Mouse (Mus musculus) midbrain, postnatal 0 days (tissue): ENCODE measurements at regions not wholly inside any gene's neighbourhood (a gene's known extent, or its start where the extent isn't known, plus 50 kb on each side); places are given as distances from the start of the nearest gene placed in this dataset.

Source experiments
- ATAC-seq: fragments of 200-750 bp; cut with Nextera tagmentation; 2 replicates; pipeline ENCODE4 v1.8.0; 2017; ENCODE audit warnings: moderate number of reproducible peaks, mild to moderate bottlenecking, moderate TSS enrichment, moderate library complexity; ENCODE audit not compliant: low FRiP score
- DNase-seq: peaks from one replicate; pipeline ENCODE4 v3.0.0-alpha.2; 2015; ENCODE audit warnings: low spot score
- H3K27ac ChIP-seq: fragments of 300-500 bp; sonication (generic); 2 replicates; pipeline ENCODE4 v1.5.1; 2014; ENCODE audit warnings: low read depth, mild to moderate bottlenecking, low read length, mixed read lengths
- H3K27me3 ChIP-seq: fragments of 300-500 bp; sonication (generic); 2 replicates; pipeline ENCODE4 v1.6.1; 2014; ENCODE audit warnings: low read length, control low read depth, mixed read lengths; ENCODE audit not compliant: insufficient read depth
- H3K36me3 ChIP-seq: fragments of 300-500 bp; sonication (generic); 2 replicates; pipeline ENCODE4 v1.6.1; 2014; ENCODE audit warnings: low read length, control low read depth, mixed read lengths; ENCODE audit not compliant: insufficient read depth
- H3K4me1 ChIP-seq: fragments of 300-500 bp; sonication (generic); 2 replicates; pipeline ENCODE4 v1.6.1; 2014; ENCODE audit warnings: mild to moderate bottlenecking, control low read depth, antibody characterized with exemption, low read length, mixed read lengths; ENCODE audit not compliant: insufficient read depth
- H3K4me2 ChIP-seq: fragments of 300-500 bp; sonication (generic); 2 replicates; pipeline ENCODE4 v1.6.1; 2014; ENCODE audit warnings: low read depth, mild to moderate bottlenecking, low read length, mixed read lengths; ENCODE audit not compliant: poor library complexity, severe bottlenecking
- H3K4me3 ChIP-seq: fragments of 300-500 bp; sonication (generic); 2 replicates; pipeline ENCODE4 v1.5.1; 2014; ENCODE audit warnings: low read depth, mild to moderate bottlenecking, low read length, moderate library complexity
- H3K9ac ChIP-seq: fragments of 300-500 bp; sonication (generic); replicated peaks from 2 replicates; pipeline ENCODE4 v1.6.1; 2014; ENCODE audit warnings: mild to moderate bottlenecking, low read length, moderate library complexity, mixed read lengths; ENCODE audit not compliant: poor library complexity, severe bottlenecking
- H3K9me3 ChIP-seq: fragments of 300-500 bp; sonication (generic); 2 replicates; pipeline ENCODE4 v1.6.1; 2016; ENCODE audit warnings: low read length, control low read depth
- CTCF ChIP-seq: IDR thresholded peaks from 2 replicates; pipeline ENCODE4 v1.5.1; 2016; ENCODE audit warnings: antibody characterized with exemption, mild to moderate bottlenecking
- WGBS: fragments of 180-500 bp; shearing (Covaris S2); extraction: QIAGEN DNeasy Blood & Tissue Kit; methylation state at CpG from one replicate; pipeline ENCODE4 v1.1.7; 2014; 5-methylcytosine and 5-hydroxymethylcytosine counted together

- Histone ChIP-seq H3K4me2 (no peak overlapping the region), H3K27me3 (no peaks in the 10 kb centered on the region), H3K27ac (no peak overlapping the region), H3K36me3 (no peaks in the 10 kb centered on the region), H3K9me3 (no peaks in the 10 kb centered on the region), H3K4me3 (no peak overlapping the region), H3K9ac (no peak overlapping the region), H3K4me1 (no peaks in the 10 kb centered on the region)
- ATAC-seq (no peak), DNase-seq (peak; percentile 37)
- no peak for TF ChIP-seq CTCF
- 13% methylated on average over 8 of the region's 8 CpGs for WGBS
Observed at GRCm38 (mm10) chr16:46592618-46593253, 94.4 kb upstream of the Nectin3 start.

- H3K27ac ChIP-seq = no peak overlapping the region
- 75% methylated on average over 1 of the region's 1 CpGs for WGBS
- ATAC-seq (no peak), DNase-seq (no peak)
- H3K4me3 ChIP-seq = no peak overlapping the region
- no peaks in the 10 kb centered on the region for H3K4me1 ChIP-seq
- TF ChIP-seq CTCF = no peak
- H3K36me3 ChIP-seq = no peaks in the 10 kb centered on the region
- H3K9me3 ChIP-seq = no peaks in the 10 kb centered on the region
- no peaks in the 10 kb centered on the region for H3K27me3 ChIP-seq
- no peak overlapping the region for H3K9ac ChIP-seq
- H3K4me2 ChIP-seq = no peak overlapping the region
Observed at GRCm38 (mm10) chr16:46587056-46587455, 88.7 kb upstream of the Nectin3 start.

- H3K27ac ChIP-seq = no peak overlapping the region
- H3K4me2 ChIP-seq = no peak overlapping the region
- H3K9ac ChIP-seq = no peak overlapping the region
- H3K36me3 ChIP-seq = no peaks in the 10 kb centered on the region
- TF ChIP-seq CTCF = no peak
- H3K4me3 ChIP-seq = no peak overlapping the region
- no peaks in the 10 kb centered on the region for H3K27me3 ChIP-seq
- no peak for ATAC-seq
- no peaks in the 10 kb centered on the region for H3K4me1 ChIP-seq
- peak; percentile 57 for DNase-seq
- no peaks in the 10 kb centered on the region for H3K9me3 ChIP-seq
Observed at GRCm38 (mm10) chr16:46584502-46584901, 86.2 kb upstream of the Nectin3 start.

- no peak for DNase-seq
- H3K9me3 ChIP-seq = no peaks in the 10 kb centered on the region
- H3K27me3 ChIP-seq = no peaks in the 10 kb centered on the region
- H3K4me1 ChIP-seq = no peaks in the 10 kb centered on the region
- no peak overlapping the region for H3K4me2 ChIP-seq
- H3K4me3 ChIP-seq = no peak overlapping the region
- WGBS = 85% methylated on average over 10 of the region's 10 CpGs
- no peak for TF ChIP-seq CTCF
- no peak for ATAC-seq
- H3K9ac ChIP-seq = no peak overlapping the region
- H3K27ac ChIP-seq = no peak overlapping the region
- no peaks in the 10 kb centered on the region for H3K36me3 ChIP-seq
Observed at GRCm38 (mm10) chr16:46581115-46581514, 82.8 kb upstream of the Nectin3 start.

GRCm38 (mm10) chr16:46574221-46574620 lies 75.9 kb upstream of the Nectin3 start:
- H3K4me2 ChIP-seq = no peak overlapping the region
- 37% methylated on average over 6 of the region's 6 CpGs for WGBS
- H3K36me3 ChIP-seq = no peaks in the 10 kb centered on the region
- H3K9ac ChIP-seq = no peak overlapping the region
- no peak overlapping the region for H3K27ac ChIP-seq
- ATAC-seq = no peak
- no peak for TF ChIP-seq CTCF
- no peaks in the 10 kb centered on the region for H3K9me3 ChIP-seq
- DNase-seq = peak; percentile 26
- no peak overlapping the region for H3K4me3 ChIP-seq
- no peaks in the 10 kb centered on the region for H3K4me1 ChIP-seq
- H3K27me3 ChIP-seq = no peaks in the 10 kb centered on the region

GRCm38 (mm10) chr16:46567446-46567845 lies 69.1 kb upstream of the Nectin3 start:
- Histone ChIP-seq H3K4me1 (no peaks in the 10 kb centered on the region), H3K4me2 (no peak overlapping the region), H3K27me3 (no peaks in the 10 kb centered on the region), H3K27ac (no peak overlapping the region), H3K9me3 (no peaks in the 10 kb centered on the region), H3K4me3 (no peak overlapping the region), H3K9ac (no peak overlapping the region), H3K36me3 (no peaks in the 10 kb centered on the region)
- WGBS = 73% methylated on average over 1 of the region's 1 CpGs
- TF ChIP-seq CTCF = no peak
- ATAC-seq (no peak), DNase-seq (peak; percentile 51)
